Mouse (Mus musculus): ENCODE data around the gene Hacl1.
"Not testable (repeated sequence)": the region's sequence is repeated elsewhere in the genome, so short reads cannot be mapped to it uniquely, and the experiment has no call there.

The Hacl1 gene

DNA sequence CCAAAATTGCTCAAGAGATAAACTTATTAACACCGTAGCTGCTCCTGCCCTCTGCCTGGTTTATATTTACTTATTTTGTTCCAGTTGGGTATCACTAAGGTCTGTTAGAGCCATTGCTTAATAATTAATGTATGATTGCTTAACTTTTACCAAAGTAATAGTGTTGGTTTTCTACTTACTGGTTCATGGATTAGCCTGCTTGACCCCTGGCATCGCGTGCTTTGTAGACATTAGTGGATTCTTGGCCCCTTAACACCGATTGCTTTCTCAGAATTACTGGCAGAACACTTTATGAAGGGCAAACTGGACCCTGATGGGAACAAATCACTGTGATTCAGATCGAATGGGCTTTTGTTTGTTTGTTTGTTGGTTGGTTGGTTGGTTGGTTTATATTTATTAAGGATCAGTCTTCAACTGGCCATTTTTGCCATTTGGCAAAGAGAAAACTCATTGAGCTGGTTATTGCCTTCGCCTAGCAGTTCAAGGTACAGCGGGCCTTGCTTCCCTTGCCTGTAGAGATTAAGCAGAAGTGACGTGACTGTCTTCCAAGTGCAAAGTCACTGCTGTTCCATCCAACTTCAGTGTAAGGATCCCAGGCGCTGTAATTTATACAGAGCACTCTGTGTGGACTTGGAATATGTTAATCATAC lies 545 bp upstream of the Hacl1 start:
- DNase-seq (ENCODE audit: low spot score in 2 of 2), result no peak

DNA sequence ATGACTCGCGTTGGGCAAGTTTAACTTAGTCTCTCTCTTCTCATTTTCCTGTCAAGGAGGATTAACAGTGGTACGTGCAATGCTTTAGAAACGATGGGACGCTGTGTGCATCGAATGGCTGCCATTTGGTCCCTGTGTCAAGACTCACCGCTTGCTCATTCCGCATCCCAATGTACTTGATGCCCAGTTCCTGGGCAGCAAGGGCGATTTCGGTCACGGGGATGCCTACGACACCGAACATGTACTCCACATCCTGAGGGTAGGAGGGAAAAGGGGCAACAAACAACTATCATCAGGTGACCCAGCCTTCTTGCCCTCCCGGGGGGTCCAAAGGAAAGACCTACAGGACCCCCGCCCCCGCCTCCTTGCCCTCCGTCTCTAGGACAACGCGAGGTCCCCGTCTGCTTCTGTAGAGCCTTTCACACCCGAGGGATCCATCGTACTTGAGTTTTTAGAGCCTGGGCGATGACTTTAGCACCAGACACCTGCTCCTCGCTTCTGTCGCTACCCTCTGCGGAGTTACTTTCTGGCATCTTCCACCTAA lies 668 bp downstream of the Hacl1 start, which contains the start of gene Gm49387:
Gene Gm49387 (minus strand): TSS at position 533 of the 544 bp plus-strand sequence.
- no peak for DNase-seq (ENCODE audit: low spot score in 2 of 2)

DNA sequence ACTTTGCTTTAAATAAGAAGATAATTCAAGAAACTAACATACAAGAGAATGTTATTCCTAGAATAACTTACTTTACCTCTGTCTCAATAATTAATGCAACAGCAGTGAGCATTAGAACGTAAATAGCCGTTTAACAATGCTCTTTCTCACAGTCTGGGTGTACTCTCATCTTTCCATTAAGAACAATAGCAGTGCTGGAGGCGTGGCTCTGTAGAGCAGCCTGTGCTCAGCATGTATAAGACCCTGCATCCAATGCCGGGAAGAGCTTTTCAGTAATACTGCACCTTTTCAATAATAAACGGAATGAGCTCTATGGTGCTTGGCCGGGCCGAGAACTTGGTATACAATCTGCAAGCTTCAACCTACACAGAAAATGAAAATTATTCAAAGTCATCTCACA lies 10.4 kb downstream of the Hacl1 start:
- DNase-seq (ENCODE audit: low spot score in 2 of 2), result no peak

DNA sequence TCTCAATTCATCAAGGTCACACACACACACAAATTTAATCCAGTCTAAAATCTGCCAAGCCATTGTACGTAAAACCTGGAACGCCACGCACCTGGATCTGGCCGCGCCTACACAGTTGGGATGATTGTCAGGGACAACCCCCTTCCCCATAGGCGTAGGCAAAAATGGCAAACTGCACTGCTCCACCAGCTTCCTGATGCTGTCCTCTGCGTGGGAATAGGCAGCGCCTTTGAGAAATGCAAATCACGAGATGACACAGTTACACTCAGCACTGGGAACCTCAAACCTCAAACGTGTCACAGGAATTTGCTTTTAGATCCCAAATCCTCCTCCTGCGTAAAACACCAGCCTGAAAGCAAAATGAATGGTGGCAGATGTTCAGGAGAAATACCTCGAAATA lies 18.3 kb downstream of the Hacl1 start:
- no peak for DNase-seq (ENCODE audit: low spot score in 2 of 2)

- no peak for DNase-seq (ENCODE audit: low spot score in 2 of 2)
Observed at GRCm38 (mm10) chr14:31620591-31621223, 20.4 kb downstream of the Hacl1 start.

DNA sequence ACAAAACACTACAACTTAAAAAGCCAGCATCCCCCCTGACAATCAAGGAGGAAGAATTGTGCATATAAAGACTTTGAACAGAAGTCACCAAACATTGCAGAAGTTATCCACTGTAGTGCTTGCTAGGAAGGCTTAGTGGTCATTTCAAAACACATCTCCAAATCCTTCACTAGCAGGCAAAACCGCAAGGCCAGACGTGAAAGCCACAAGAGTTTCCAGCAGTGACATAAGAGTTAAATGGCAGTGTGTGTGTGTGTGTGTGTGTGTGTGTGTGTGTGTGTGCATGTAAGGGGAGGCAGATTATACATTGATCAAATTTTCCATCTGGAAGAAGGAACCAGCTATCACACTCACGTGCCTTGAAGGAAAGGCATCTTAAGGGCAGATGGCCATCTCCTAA lies 23.1 kb downstream of the Hacl1 start:
- no peak for DNase-seq (ENCODE audit: low spot score in 2 of 2)

- DNase-seq (ENCODE audit: low spot score in 2 of 2), result no peak
Observed at GRCm38 (mm10) chr14:31617204-31617603, 23.9 kb downstream of the Hacl1 start.

DNA sequence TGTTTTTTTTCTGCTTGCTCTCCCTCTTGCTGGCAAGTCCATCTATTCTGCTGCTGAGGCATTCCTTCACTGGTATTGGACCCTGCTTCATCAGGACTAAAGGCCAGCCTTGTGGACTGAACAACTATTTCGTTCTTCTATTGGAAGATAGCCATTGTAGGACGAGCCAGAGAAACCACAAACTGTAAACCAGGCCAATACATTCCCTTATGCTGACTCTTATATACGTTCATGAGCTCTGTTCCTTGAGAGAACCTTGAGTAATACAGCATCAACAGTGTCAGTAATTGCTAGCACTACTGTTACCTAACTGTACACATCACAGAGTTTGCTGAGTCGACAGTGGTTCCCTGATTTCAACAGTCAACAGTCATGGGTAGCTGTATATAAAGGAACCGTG lies 27.4 kb downstream of the Hacl1 start:
- no peak for DNase-seq (ENCODE audit: low spot score in 2 of 2)

DNA sequence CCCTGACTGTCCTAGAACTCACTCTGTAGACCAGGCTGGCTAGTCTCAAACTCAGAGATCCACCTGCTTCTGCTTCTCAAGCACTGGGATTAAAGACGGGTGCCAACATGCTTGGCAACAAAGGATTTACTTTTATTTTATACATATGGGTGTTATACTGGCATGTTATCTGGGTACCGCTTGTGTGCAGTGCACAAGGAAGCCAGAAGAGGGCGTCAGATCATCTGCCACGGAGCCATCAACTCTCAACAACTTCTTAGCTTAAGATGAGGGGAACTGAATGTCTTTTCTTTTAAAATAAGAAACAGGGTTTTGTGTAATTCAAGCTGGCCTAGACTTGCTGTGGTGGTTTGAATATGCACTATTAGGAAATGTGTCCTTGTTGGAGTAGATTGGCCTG lies 29.1 kb downstream of the Hacl1 start:
- no peak for DNase-seq (ENCODE audit: low spot score in 2 of 2)

DNA sequence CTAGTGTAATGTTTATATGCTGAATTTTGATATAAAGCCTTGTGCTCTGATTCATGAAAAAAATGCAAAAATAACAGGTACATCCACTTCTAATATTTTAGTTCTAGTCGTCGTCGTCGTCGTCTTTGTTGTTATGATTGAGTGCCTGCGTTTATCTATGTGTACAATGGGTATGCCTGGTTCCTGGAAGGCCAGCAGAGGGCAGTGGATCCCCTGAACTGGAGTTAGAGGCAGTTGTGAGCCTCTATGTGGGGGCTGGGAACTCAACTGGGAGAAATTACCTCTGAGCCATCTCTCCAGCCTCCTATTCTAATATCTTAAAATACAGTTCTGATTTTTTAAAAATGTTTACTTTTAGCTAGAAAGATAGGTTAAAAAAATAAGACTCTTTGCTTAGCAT lies 35.6 kb downstream of the Hacl1 start:
- DNase-seq (ENCODE audit: low spot score in 2 of 2), result no peak

DNA sequence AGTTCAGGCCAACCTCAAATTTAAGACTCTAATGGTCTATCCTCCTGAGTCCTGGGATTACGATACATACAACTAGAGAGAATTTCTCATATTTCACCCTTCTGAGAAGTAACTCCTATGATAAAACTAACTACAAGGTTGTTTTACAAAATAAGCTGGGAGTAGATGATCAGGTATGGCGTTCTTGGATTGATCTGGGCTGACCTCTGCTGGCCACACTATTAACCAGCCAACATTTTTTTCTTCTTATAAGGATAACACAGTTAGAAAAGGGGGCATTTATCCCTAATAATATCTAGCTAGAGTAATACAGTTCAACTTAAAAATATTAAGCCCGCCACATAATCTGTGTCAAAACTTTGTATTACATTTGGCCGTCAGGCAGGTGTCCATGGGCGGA lies 36.2 kb downstream of the Hacl1 start:
- no peak for DNase-seq (ENCODE audit: low spot score in 2 of 2)

DNA sequence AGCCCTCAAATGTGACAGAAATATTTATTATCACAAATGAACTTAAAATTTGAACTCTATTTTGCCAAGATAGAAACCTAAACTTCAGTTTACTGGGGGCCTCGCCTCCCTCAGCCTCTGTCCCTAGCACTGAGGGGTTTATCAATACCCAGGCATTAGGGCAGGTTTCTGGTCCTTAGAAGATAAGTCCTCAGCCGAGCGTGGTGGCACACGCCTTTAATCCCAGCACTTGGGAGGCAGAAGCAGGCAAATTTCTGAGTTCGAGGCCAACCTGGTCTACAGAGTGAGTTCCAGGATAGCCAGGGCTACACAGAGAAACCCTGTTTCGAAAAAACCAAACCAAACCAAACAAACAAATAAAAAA lies 38.5 kb downstream of the Hacl1 start:
- not testable (repeated sequence) for DNase-seq (ENCODE audit: low spot score in 2 of 2)

DNA sequence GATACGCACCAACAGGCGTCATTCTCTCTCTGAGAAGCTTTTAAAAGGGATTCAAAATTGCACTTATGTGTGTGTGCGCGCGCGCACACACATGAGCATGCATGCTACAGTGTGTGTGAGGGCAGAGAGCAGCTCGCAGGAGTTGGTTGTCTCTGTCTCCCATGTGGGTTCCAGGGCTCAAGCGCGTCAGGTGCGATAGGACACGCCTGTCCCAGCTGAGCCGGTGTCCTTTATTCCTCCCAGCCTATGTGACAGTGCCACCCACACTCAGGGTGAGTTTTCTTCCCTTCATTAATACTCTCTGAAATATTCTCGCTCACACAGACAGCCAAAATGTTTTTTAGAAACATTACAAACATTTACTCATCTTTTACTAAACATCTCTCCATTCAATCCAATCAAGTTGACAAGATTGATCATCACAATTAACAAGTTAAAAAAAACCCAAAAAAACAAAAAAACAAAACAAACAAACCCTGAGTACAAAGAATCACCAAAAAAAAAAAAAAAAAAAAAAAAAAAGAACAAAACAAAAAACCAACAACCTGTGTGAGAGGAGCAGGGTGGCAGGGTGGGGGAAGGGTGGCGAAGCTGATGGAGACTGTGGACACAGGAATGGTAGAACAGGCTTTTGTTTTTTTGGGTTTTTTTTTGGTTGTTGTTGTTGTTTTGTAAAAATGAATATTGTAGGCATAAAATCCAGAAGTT lies 39.0 kb downstream of the Hacl1 start:
- no peak for DNase-seq (ENCODE audit: low spot score in 2 of 2)

GRCm38 (mm10) chr14:31597446-31597845 lies 43.6 kb downstream of the Hacl1 start:
- DNase-seq (ENCODE audit: low spot score in 2 of 2), result no peak

GRCm38 (mm10) chr14:31596408-31596807 lies 44.7 kb downstream of the Hacl1 start:
- DNase-seq (ENCODE audit: low spot score in 2 of 2), result no peak

DNA sequence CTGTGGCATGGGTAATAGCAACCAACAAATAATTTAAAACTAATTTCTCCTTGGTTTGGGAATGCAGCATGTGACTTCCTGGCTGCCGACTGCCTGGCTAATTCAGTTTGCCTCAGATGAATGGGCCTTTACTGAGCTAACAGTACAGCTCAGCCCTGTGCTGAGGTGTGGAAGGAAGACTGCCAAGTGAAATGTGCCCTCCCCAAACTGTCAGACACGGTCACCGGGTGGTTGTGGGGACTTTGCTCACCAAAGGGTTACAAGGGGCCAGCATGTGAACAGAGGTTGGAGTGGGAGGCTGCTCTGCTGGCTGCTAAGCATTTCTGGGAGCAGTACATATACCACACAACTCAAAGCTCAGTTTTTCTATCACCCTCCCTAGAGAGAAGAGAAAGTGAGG lies 46.4 kb downstream of the Hacl1 start:
- no peak for DNase-seq (ENCODE audit: low spot score in 2 of 2)

- no peak for DNase-seq (ENCODE audit: low spot score in 2 of 2)
Observed at GRCm38 (mm10) chr14:31593036-31593435, 48.0 kb downstream of the Hacl1 start.

DNA sequence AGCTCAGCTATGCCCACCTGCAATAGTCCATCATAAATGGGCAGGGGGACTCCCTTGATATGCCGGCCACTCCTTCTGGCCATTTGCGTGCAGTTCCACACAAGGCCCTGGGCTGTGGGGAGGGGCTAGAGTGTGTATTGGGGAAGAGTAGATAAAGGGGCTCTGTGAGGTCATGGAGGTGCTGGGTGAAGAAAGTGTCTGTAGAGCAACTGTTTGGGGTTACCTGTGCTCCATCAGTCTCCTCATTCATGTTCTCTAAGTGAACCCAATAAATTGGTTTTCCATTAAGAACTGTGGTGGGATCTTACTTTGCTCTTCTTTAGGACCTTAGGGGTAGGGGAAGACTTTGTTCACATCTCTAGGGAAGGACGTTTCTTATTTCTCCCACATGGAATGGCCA lies 49.8 kb downstream of the Hacl1 start, which contains the start of gene Colq:
Gene Colq (minus strand): TSS at position 101 of the 400 bp plus-strand sequence.
- DNase-seq (ENCODE audit: low spot score in 2 of 2), result no peak

- DNase-seq (ENCODE audit: low spot score in 2 of 2), result no peak
Observed at GRCm38 (mm10) chr14:31586451-31586850, 54.6 kb downstream of the Hacl1 start.

DNA sequence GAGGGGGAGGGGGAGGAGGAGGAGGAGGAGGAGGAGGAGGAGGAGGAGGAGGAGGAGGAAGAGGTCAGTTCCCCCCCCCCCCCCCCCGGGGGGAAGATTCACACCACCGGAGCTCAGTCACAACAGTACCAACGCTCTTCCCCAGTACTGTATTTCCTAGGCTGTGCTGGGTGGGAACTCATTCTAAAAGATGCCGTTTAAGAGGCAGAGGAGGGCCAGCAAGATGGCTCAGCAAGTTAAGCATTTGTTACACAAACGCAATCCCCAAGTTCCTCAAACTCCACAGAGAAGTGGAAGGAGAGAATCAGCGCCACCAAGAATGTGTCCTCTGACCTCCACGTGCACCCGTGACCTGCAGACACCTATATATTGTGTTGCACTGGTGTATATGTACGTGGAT lies 58.0 kb downstream of the Hacl1 start:
- DNase-seq (ENCODE audit: low spot score in 2 of 2), result no peak

DNA sequence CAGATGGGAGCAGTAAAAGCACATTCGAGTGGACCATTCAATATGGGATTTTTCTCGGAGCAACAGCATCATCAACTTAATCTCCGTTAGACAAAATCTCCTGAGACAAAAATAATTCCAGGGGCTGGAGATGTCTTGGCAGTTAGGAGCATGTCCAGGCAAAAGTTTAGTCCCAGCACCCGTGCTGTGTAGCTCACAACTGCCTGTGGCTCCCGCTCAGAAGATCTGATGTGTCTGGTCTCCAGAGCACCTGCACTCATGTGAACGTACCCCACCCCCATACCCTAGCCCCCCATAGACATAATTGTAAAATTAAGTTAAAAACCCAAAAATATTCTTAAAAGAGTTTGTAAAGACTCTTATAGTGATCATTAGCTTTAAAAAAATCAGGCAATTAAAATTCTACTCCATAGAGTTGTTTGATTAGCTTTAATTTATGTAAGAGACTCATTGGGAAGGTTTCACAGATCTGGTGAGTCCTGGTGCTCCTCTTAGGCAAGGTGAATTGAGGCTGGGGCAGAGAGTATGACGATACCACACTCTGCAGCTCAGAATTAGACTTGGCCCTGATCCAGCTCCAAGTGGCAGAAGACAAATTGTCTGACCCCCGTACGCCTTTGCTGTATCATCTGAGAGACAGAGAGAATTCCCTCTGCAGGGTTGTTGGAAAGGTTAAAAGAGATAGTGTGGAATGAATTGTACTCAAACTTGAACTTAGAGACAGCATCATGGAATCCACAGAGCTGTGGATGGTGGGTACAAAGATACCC lies 62.9 kb downstream of the Hacl1 start:
- no peak for DNase-seq (ENCODE audit: low spot score in 2 of 2)
